Mouse (Mus musculus) megakaryocyte, adult 5-6 weeks (primary cell): ENCODE results near the gene Syde1. TPM values are rescaled to one million over a fixed set of nuclear protein-coding genes. Genes with fewer than 3 reads are reported as not detected.

ENCODE experiments used
- ATAC-seq: 2 replicates; pipeline ENCODE4 v1.8.0; 2016; ENCODE audit warnings: mild to moderate bottlenecking, inconsistent platforms; ENCODE audit not compliant: poor library complexity, severe bottlenecking
- total RNA-seq, 2 experiments: library from RNA; stranded (forward) in 1 of 2; stranded (reverse) in 1 of 2; fragments of 153-499, 151-499 nt in 1 of 2; fragments of 221-1000, 200-1000 nt in 1 of 2; gene quantifications; 2 replicates each; pipeline versions ENCODE4 v1.2.3 to v1.2.4; 2015 to 2017

Syde1 gene
- total RNA-seq, 2 experiments from 2014 or later, result 0.15 TPM; not detected in 1

DNA sequence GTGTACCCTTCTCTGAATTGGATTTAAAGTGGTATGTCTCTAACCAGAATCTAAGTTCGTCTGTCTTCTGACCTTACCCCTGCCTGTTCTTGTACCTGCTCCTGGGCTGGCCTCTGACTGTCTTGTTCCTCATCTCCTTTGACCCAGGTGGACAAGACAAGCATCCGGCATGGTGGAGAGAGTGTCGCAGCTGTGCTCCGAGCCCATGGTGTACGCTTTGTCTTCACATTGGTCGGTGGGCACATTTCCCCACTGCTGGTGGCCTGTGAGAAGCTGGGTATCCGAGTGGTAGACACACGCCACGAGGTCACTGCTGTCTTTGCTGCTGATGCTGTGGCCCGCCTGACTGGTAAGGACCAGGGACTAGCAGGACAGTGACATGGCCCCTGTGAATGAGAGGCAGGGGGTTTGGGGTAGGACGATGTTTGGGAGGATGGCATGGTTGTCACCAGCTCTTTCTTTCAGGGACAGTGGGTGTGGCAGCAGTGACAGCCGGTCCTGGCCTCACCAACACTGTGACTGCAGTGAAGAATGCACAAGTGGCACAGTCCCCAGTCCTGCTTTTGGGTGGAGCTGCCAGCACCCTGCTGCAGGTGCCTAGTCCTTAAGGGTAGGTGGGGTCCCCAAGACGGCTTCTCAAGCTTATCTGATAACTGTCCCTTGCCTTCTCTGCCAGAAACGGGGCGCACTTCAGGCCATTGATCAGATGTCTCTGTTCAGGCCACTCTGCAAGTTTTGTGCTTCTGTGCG is 15.2 kb downstream of the Syde1 start:
- ATAC-seq, result no peak

DNA sequence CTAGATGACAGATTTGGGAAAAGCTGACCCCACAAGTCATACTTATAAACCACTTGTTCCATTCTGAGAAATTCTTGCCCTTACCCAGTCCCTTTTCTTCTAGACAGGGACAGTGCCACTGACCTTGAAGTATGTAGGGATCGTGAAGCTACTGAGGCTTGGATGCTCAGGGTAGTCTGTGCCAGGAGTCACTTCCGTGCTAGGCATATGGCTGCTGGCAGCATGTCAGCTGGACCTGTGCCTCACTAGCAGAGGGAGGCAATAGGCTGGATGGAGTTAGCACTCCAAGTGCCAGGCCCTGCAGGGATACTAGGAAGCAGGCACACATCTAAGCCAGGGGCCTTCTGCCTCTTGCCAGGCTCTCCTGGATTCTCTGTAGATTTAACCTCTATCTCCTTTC is 16.1 kb downstream of the Syde1 start:
- no peak for ATAC-seq

DNA sequence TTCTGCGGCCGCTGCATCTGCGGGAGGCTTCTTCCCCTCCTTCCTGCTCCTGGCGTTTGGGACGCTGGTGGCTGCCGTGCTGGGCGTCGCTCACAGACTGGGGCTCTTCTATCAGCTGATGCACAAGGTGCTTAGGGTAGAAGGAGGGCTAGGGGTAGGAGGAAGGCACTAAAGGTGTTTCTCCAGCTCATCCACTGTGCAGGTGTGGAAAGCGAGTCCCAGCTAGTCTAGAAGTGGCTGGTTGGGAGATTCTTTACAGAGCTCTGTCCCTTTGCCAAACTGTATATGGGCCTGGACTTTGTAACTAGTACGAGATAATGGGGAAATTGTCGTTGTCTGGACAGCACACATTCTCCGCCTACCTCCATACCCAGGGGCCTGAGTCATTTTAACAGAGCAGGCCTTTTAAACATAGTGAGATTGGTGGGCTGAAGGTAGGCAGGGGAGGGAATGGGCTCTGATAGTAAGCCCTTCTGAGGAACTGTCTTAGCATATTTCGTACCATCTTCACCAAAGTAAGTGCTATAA is 16.6 kb downstream of the Syde1 start:
- peak; percentile 7; the same call in 1 of the 2 replicates for ATAC-seq

DNA sequence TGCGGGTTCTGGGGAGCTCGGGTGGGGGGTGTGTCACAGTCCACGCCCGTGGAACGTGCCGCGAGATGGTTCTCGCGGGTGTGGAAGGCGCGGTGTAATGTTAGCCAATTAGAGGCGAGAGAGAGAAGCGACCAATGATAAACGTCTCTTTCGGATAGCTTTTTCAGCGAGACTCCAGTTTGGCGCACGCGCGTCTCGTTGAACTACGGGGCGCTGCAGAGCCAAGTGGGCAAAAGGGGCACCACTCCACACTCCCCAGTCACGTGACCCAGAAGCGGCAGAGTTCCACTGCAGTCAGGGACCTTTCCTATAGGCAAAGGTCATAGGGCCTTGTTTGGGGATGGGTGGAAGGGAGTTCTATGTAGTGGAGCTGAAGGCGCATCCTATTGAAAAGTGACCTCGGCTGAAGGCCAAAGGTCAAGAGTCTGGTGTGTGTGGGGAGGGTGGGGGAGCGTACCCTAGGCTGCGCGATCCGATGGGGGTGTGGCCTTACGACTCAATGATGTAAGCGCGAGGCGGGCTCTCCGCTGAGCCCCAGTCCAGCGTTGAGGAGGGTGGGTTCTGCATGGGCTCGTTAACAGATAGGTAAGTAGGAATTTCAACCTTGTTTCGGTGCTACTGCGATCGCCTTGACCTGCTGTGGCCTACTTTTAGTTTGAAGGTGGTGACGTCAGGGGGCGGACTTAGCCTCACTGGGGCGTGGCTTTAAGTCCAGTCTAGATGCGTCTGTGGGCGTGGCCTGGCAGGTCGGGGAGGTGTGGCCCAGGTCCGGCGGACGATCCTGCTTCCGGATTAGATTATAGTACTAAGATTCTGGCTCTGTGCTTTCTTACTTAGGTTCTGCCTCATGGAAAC is 17.3 kb downstream of the Syde1 start, which contains the start of gene Ilvbl:
Gene Ilvbl (plus strand): TSS at position 97 of the 855 bp plus-strand sequence.
- peak; percentile 87 for ATAC-seq

DNA sequence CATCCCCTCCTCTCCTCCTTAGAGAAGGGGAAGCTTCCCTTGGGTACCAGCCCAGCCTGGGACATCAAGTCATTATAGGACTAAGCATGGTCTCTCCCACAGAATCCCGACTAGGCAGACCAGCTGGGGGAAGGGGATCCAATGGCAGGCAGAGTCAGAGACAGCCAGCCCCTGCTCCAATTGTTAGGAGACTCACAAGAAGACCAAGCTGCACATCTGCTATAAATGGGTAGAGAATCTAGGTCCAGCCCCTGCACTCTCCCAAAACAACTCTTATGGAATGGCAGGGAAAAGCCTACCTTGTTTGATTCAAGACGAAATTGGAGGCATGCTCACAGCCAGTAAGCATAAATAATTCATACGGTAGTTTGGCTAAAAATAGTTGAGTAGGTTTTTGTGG is 18.5 kb downstream of the Syde1 start:
- no peak for ATAC-seq

DNA sequence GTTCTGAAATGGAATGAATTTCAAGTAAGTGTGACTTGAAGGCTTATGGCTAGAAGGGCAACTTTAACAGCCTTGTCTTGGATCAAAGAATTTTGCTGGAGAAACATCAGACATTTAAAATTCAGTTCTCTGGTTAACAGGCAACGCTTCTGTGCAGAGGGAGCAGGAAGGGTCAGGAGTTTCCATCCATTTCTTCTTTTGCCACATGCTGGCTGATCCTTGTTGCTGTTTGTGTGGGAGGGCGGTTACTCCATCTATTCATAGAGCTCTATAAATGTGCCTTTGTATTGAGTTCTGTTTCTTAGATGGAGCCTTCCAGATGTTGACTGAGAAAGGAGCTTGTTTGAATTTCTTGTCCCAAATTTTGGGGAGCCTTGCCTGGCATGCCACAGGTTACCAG is 20.9 kb downstream of the Syde1 start:
- ATAC-seq, result no peak

DNA sequence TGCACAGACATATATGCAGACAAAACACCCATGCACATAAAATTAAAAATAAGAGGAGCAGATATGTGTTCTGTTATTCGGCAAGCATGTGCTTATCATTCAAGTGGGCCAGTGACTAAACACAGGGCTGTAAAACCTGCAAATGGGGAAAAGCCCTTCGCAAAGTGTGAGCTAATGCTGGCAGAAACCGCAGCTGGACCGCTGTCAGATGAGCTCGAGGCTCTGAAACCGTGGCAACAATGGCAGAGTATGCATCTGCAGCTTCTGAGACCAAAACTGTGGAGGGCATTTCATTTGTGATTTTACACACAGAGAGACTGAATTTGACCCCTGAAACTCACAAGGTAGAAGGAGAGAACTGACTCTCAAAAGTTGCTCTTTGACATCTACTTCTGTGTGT is 21.3 kb downstream of the Syde1 start:
- no peak for ATAC-seq

DNA sequence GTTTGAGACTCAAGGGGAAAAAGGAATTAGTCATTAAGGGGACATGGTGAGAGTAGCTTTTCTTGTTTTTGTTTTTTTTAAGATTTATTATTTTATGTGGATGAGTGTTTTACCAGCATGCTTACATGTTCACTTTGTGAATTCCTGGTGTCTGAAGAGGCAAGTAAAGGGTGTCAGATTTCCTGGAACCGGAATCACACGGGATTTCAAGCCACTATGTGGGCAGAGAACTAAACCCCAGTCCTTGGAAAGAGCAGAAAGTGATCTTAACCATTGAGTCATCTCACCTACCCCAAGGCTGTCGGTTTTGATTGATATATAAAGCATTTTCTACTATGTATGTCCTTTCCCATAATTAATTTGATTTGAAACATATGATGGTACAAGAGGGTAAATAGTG is 22.1 kb downstream of the Syde1 start:
- no peak for ATAC-seq

DNA sequence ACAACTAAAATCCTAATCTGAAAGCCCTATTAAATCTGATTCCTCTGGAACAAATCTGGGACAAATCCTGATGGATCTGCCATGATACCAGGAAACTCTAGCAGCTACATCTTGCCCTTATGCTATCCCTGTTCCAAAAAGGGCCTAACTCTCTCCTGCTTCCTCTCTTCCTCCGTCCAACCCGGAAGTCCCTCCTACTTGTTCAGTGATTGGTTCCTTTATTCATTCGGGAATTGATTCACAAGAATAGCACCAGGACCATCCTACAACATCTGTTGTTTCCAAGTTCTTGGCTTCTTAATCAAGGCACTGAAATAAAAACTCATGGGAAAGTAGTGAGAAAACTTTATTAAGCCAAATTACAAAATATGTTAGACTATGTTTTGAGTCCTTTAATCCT is 22.6 kb downstream of the Syde1 start:
- no peak for ATAC-seq

DNA sequence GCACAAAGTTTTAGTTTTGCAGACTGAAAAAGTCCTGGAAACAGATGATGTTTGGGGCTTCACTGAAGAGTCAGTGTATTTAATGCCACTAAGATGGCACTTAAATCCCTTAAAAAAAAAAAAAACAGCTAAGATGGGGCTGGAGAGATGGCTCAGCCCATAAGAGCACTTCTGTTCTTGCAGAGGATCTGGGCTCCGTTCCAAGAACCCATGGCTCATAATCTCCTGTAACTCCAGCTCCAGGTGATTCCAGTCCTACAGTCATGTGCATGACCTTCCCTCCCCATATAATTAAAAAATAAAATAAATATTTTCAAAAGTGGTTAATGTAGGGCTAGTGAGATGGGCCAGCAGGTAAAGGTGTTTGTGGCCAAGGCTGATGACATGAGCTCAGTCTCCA is 26.7 kb downstream of the Syde1 start:
- ATAC-seq, result no peak

DNA sequence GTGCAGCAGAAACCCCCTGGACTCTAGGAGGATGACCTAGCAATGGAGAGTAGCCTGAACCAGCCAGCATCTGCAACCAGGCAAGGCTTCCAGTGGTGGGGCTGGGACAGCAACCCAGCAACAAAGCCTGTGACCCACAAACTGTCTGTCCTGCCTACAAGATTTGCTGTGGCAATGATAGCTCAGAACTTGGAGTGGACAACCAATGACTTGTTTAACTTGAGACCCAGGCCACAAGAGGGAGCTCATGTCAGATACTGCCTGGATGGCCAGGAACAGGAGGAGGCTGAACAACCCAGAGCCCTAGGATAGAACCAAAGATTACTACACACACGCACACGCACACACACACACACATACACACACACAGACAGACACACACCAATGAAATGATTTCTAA is 50.8 kb downstream of the Syde1 start:
- ATAC-seq, result no peak

Other genes with a start within 250 kb of the Syde1 start
- gene Agpat3, start 239.5 kb downstream of the Syde1 start, total RNA-seq (2015), result 1.8 and 2.4 TPM in 2 replicates
- gene Agpat3, start 239.5 kb downstream of the Syde1 start, total RNA-seq (2017), result 2.8 and 5.2 TPM in 2 replicates
- 32.9 and 38.3 TPM in 2 replicates for gene Rrp1, start 178.9 kb downstream of the Syde1 start, total RNA-seq (2015)
- gene Rrp1, start 178.9 kb downstream of the Syde1 start, total RNA-seq (2017), result 173 and 213 TPM in 2 replicates
- 122 and 148 TPM in 2 replicates for gene Cstb, start 166.3 kb downstream of the Syde1 start, total RNA-seq (2015)
- gene Cstb, start 166.3 kb downstream of the Syde1 start, total RNA-seq (2017), result 119 and 125 TPM in 2 replicates
- gene Pdxk, start 127.0 kb downstream of the Syde1 start, total RNA-seq (2015), result 21.7 and 23.0 TPM in 2 replicates
- gene Pdxk, start 127.0 kb downstream of the Syde1 start, total RNA-seq (2017), result 16.5 and 19.6 TPM in 2 replicates
- not detected in 2 replicates for gene Olfr1358, start 74.5 kb downstream of the Syde1 start, total RNA-seq (2015)
- gene Olfr1358, start 74.5 kb downstream of the Syde1 start, total RNA-seq (2017), result not detected in 2 replicates
- gene Ilvbl, start 17.6 kb downstream of the Syde1 start, total RNA-seq (2015), result 16.3 and 19.8 TPM in 2 replicates
- 8.4 and 8.6 TPM in 2 replicates for gene Ilvbl, start 17.6 kb downstream of the Syde1 start, total RNA-seq (2017)
- not detected in 2 replicates for gene Olfr1357, start 26.1 kb upstream of the Syde1 start, total RNA-seq (2015)
- gene Olfr1357, start 26.1 kb upstream of the Syde1 start, total RNA-seq (2017), result not detected in 2 replicates
- gene Casp14, start 126.3 kb upstream of the Syde1 start, total RNA-seq (2015), result not detected in 2 replicates
- not detected in 2 replicates for gene Casp14, start 126.3 kb upstream of the Syde1 start, total RNA-seq (2017)
- gene Ccdc105, start 161.1 kb upstream of the Syde1 start, total RNA-seq (2015), result not detected in 2 replicates
- not detected in 2 replicates for gene Ccdc105, start 161.1 kb upstream of the Syde1 start, total RNA-seq (2017)
- gene Slc1a6, start 188.5 kb upstream of the Syde1 start, total RNA-seq (2015), result not detected in 2 replicates
- not detected in 2 replicates for gene Slc1a6, start 188.5 kb upstream of the Syde1 start, total RNA-seq (2017)